Mouse (Mus musculus) splenic B cell, adult 2 months (primary cell): ENCODE data around the gene Pde4d.

Source experiments
- DNase-seq: peaks from one replicate; pipeline ENCODE4 v3.0.0-alpha.2; 2011; ENCODE audit warnings: low read depth, low spot score
- H3K27me3 ChIP-seq: 2 replicates; pipeline ENCODE4 v1.6.1; 2012; ENCODE audit warnings: mild to moderate bottlenecking, low read length, moderate library complexity, mixed read lengths; ENCODE audit not compliant: control insufficient read depth, poor library complexity, insufficient read depth, severe bottlenecking
- H3K36me3 ChIP-seq: 2 replicates; pipeline ENCODE4 v1.6.1; 2012; ENCODE audit warnings: mild to moderate bottlenecking, low read length, moderate library complexity, mixed read lengths; ENCODE audit not compliant: control insufficient read depth, poor library complexity, insufficient read depth, severe bottlenecking

The Pde4d gene

GRCm38 (mm10) chr13:109439436-109440161 is 989.9 kb downstream of the Pde4d start:
- no peak for DNase-seq
- Histone ChIP-seq H3K36me3 (no peaks in the 10 kb centered on the region), H3K27me3 (no peaks in the 10 kb centered on the region)

- H3K36me3 ChIP-seq = no peaks in the 10 kb centered on the region
- H3K27me3 ChIP-seq = no peaks in the 10 kb centered on the region
- peak; percentile 69 for DNase-seq
These were observed 990.6 kb downstream of the Pde4d start for GRCm38 (mm10) chr13:109440331-109440730.

- DNase-seq = peak; percentile 56
These were observed 991.1 kb downstream of the Pde4d start for GRCm38 (mm10) chr13:109440881-109441280.

GRCm38 (mm10) chr13:109441401-109441973 is 991.7 kb downstream of the Pde4d start:
- H3K27me3 ChIP-seq = no peaks in the 10 kb centered on the region
- DNase-seq = peak; percentile 19
- H3K36me3 ChIP-seq = no peaks in the 10 kb centered on the region

More at GRCm38 (mm10) chr13:109440881-109441280, 991.1 kb downstream of the Pde4d start:
- no peaks in the 10 kb centered on the region for H3K36me3 ChIP-seq
- H3K27me3 ChIP-seq = no peaks in the 10 kb centered on the region

GRCm38 (mm10) chr13:109446138-109446537 is 996.4 kb downstream of the Pde4d start:
- Histone ChIP-seq H3K27me3 (no peaks in the 10 kb centered on the region), H3K36me3 (no peaks in the 10 kb centered on the region)
- DNase-seq = peak; percentile 82

- no peak for DNase-seq
- no peaks in the 10 kb centered on the region for H3K36me3 ChIP-seq
- no peaks in the 10 kb centered on the region for H3K27me3 ChIP-seq
These were observed 998.4 kb downstream of the Pde4d start for GRCm38 (mm10) chr13:109448121-109448520.

GRCm38 (mm10) chr13:109474344-109474743 is 1024.6 kb downstream of the Pde4d start:
- Histone ChIP-seq H3K27me3 (no peaks in the 10 kb centered on the region), H3K36me3 (no peaks in the 10 kb centered on the region)
- no peak for DNase-seq

GRCm38 (mm10) chr13:109481446-109481845 is 1031.7 kb downstream of the Pde4d start:
- DNase-seq = no peak
- Histone ChIP-seq H3K36me3 (no peaks in the 10 kb centered on the region), H3K27me3 (no peaks in the 10 kb centered on the region)

- DNase-seq = no peak
- Histone ChIP-seq H3K27me3 (no peaks in the 10 kb centered on the region), H3K36me3 (no peaks in the 10 kb centered on the region)
These were observed 1036.4 kb downstream of the Pde4d start for GRCm38 (mm10) chr13:109486166-109486565.

GRCm38 (mm10) chr13:109487378-109487777 is 1037.6 kb downstream of the Pde4d start:
- Histone ChIP-seq H3K27me3 (no peaks in the 10 kb centered on the region), H3K36me3 (no peaks in the 10 kb centered on the region)
- no peak for DNase-seq

- Histone ChIP-seq H3K27me3 (no peaks in the 10 kb centered on the region), H3K36me3 (no peaks in the 10 kb centered on the region)
- no peak for DNase-seq
These were observed 1041.1 kb downstream of the Pde4d start for GRCm38 (mm10) chr13:109490853-109491252.

GRCm38 (mm10) chr13:109491829-109492228 is 1042.1 kb downstream of the Pde4d start:
- Histone ChIP-seq H3K27me3 (no peaks in the 10 kb centered on the region), H3K36me3 (no peaks in the 10 kb centered on the region)
- no peak for DNase-seq

GRCm38 (mm10) chr13:109500336-109500735 is 1050.6 kb downstream of the Pde4d start:
- Histone ChIP-seq H3K36me3 (no peaks in the 10 kb centered on the region), H3K27me3 (no peaks in the 10 kb centered on the region)
- no peak for DNase-seq

- no peaks in the 10 kb centered on the region for H3K27me3 ChIP-seq
- DNase-seq = no peak
- no peaks in the 10 kb centered on the region for H3K36me3 ChIP-seq
These were observed 1053.0 kb downstream of the Pde4d start for GRCm38 (mm10) chr13:109502796-109503195.

GRCm38 (mm10) chr13:109506754-109507153 is 1057.0 kb downstream of the Pde4d start:
- no peak for DNase-seq
- no peaks in the 10 kb centered on the region for H3K27me3 ChIP-seq
- H3K36me3 ChIP-seq = no peaks in the 10 kb centered on the region
